ENCODE assay signal across 8 mouse cellular contexts in genomic region chr9:69988706-69989302, GRCm38 (mm10). TPM values are rescaled to one million over a fixed set of nuclear protein-coding genes. Genes with fewer than 3 reads are reported as not detected.
DNase-seq lines count a peak whose midpoint lies in the region; ATAC-seq and TF ChIP-seq lines count a peak whose summit lies in the region.

No protein-coding gene starts in this region.

- H3K27me3 ChIP-seq in heart, embryonic 13.5 days (replicated peaks): no peaks in the 10 kb centered on the region
- peaks cover 0 to 2% of the 10 kb centered on the region in 2 experiments; a peak in 1 of 4 replicates for H3K27me3 ChIP-seq in MEL (ENCODE audit: control insufficient read depth in 1 of 2, insufficient read depth in 2 of 2, low read length in 2 of 2)
- H3K27me3 ChIP-seq in heart, embryonic 16.5 days (ENCODE audit: control insufficient read depth, insufficient read depth, low read length): no peaks in the 10 kb centered on the region
- H3K27me3 ChIP-seq in midbrain, embryonic 10.5 days (ENCODE audit: low read depth, poor library complexity, severe bottlenecking): no peaks in the 10 kb centered on the region

- no peak for TF ChIP-seq CTCF in MEL (IDR thresholded peaks at IDR 0.05 in 2 of 3, conservative IDR thresholded peaks at IDR 0.05 in 1 of 3; ENCODE audit: control insufficient read depth in 1 of 3, insufficient read depth in 1 of 3, low read depth in 2 of 3, low read length in 3 of 3, poor library complexity in 1 of 3, severe bottlenecking in 1 of 3)

- peak in 1 of 2 experiments; percentile 29; a peak in 1 of 4 replicates for TF ChIP-seq EP300 in MEL (IDR thresholded peaks at IDR 0.05; ENCODE audit: low read depth in 1 of 2, low read length in 2 of 2)

- ATAC-seq in heart, embryonic 13.5 days (ENCODE audit: extremely low read depth, insufficient number of reproducible peaks, low FRiP score, low TSS enrichment): no peak
- no peak for ATAC-seq in heart, embryonic 16.5 days (replicated peaks; ENCODE audit: extremely low read depth, insufficient read depth, low FRiP score)

- intact Hi-C loops in heart, postnatal 14 days (cut with DNase I): loop anchor here (5.0 kb wide), 1 partner anchor 482 kb away; no protein-coding TSS in a partner anchor

- peaks cover 3% of the 10 kb centered on the region; the same call in 1 of the 2 replicates for H3K36me3 ChIP-seq in heart, embryonic 13.5 days
- H3K36me3 ChIP-seq in MEL (ENCODE audit: control insufficient read depth in 1 of 2, insufficient read depth in 2 of 2, low read length in 2 of 2): peaks cover 0 to 21% of the 10 kb centered on the region in 2 experiments; a peak in 2 of 4 replicates
- H3K36me3 ChIP-seq in heart, embryonic 16.5 days (ENCODE audit: control insufficient read depth, insufficient read depth): no peaks in the 10 kb centered on the region
- H3K36me3 ChIP-seq in midbrain, embryonic 10.5 days: peaks cover 25% of the 10 kb centered on the region

- peaks cover 45% of the 10 kb centered on the region for H3K4me1 ChIP-seq in heart, embryonic 13.5 days
- peaks cover 9 to 19% of the 10 kb centered on the region in 2 experiments for H3K4me1 ChIP-seq in MEL (ENCODE audit: control insufficient read depth in 1 of 2, insufficient read depth in 2 of 2, low read length in 2 of 2)
- peaks cover 35% of the 10 kb centered on the region for H3K4me1 ChIP-seq in heart, embryonic 16.5 days (ENCODE audit: control insufficient read depth, insufficient read depth, low read length)
- peaks cover 17% of the 10 kb centered on the region for H3K4me1 ChIP-seq in midbrain, embryonic 10.5 days

- 27% methylated on average over 16 of the region's 16 CpGs for WGBS in heart, embryonic 13.5 days
- WGBS in heart, embryonic 16.5 days: 30% methylated on average over 16 of the region's 16 CpGs
- 42% methylated on average over 16 of the region's 16 CpGs for WGBS in midbrain, embryonic 10.5 days

- peak overlapping the region; percentile 100 for H3K9ac ChIP-seq in heart, embryonic 13.5 days
- H3K9ac ChIP-seq in MEL (ENCODE audit: control insufficient read depth, low read depth, low read length, poor library complexity, severe bottlenecking): peak overlapping the region; percentile 50
- H3K9ac ChIP-seq in heart, embryonic 16.5 days (ENCODE audit: low read length): peak overlapping the region; percentile 99

- H3K4me2 ChIP-seq in heart, embryonic 13.5 days: peak overlapping the region; percentile 85
- peak overlapping the region; percentile 59 for H3K4me2 ChIP-seq in heart, embryonic 16.5 days (ENCODE audit: low read depth, low read length)

- TF ChIP-seq RAD21 in MEL (IDR thresholded peaks at IDR 0.05; ENCODE audit: low read depth, low read length): no peak

- TF ChIP-seq POLR2A in MEL (IDR thresholded peaks at IDR 0.05; ENCODE audit: control insufficient read depth in 1 of 2, insufficient read depth in 1 of 2, low read depth in 1 of 2, low read length in 2 of 2, poor library complexity in 1 of 2): no peak; a peak in 1 of 4 replicates

- peak overlapping the region; percentile 99 for H3K27ac ChIP-seq in heart, embryonic 13.5 days (replicated peaks)
- peak overlapping the region; percentile 50 for H3K27ac ChIP-seq in MEL (ENCODE audit: control insufficient read depth, low read depth, low read length)
- peak overlapping the region; percentile 98 for H3K27ac ChIP-seq in heart, embryonic 16.5 days (ENCODE audit: low read length)
- peak overlapping the region; percentile 95 for H3K27ac ChIP-seq in midbrain, embryonic 10.5 days (replicated peaks)

- no peak for DNase-seq in heart, postnatal 14 days
- no peak for DNase-seq in MEL (ENCODE audit: low read depth, low spot score)
- no peak for DNase-seq in midbrain, embryonic 10.5 days (ENCODE audit: low spot score)
- DNase-seq in embryo, embryonic 10.5 days (ENCODE audit: low spot score): no peak
- DNase-seq in spleen, postnatal 4 days (ENCODE audit: low spot score in 2 of 2): no peak
- DNase-seq in spleen, adult 18-20 months: no peak

- peak overlapping the region; percentile 99 for H3K4me3 ChIP-seq in heart, embryonic 13.5 days
- peak overlapping the region; percentile 75 to 79 for H3K4me3 ChIP-seq in MEL (ENCODE audit: control insufficient read depth in 1 of 2, insufficient read depth in 1 of 2, low read depth in 2 of 2, low read length in 2 of 2)
- peak overlapping the region; percentile 98 for H3K4me3 ChIP-seq in heart, embryonic 16.5 days (ENCODE audit: low read length)
- peak overlapping the region; percentile 82 for H3K4me3 ChIP-seq in midbrain, embryonic 10.5 days

- H3K79me2 ChIP-seq in MEL (ENCODE audit: control insufficient read depth, insufficient read depth, low read length, poor library complexity): peaks cover 11% of the 10 kb centered on the region

- no peaks in the 10 kb centered on the region for H3K9me3 ChIP-seq in heart, embryonic 13.5 days
- H3K9me3 ChIP-seq in MEL (replicated peaks; ENCODE audit: insufficient read depth, low read length): no peaks in the 10 kb centered on the region
- H3K9me3 ChIP-seq in heart, embryonic 16.5 days (replicated peaks; ENCODE audit: control insufficient read depth, low read length): no peaks in the 10 kb centered on the region
- H3K9me3 ChIP-seq in midbrain, embryonic 10.5 days (replicated peaks): no peaks in the 10 kb centered on the region

TF ChIP-seq in MEL, 35 proteins besides CTCF, POLR2A, EP300 and RAD21:
- TF ChIP-seq MEF2A (IDR thresholded peaks at IDR 0.05; ENCODE audit: extremely low read depth, insufficient replicate concordance, low read depth, low read length, poor library complexity, severe bottlenecking): no peak
- no peak for TF ChIP-seq ELF1 (IDR thresholded peaks at IDR 0.05; ENCODE audit: low read depth, low read length)
- peak; percentile 37; the same call in 1 of the 2 replicates for TF ChIP-seq MYC (IDR thresholded peaks at IDR 0.05; ENCODE audit: low read depth, low read length)
- no peak for TF ChIP-seq NRF1 (IDR thresholded peaks at IDR 0.05; ENCODE audit: insufficient read depth, low read depth, low read length, poor library complexity, severe bottlenecking)
- TF ChIP-seq CHD1 (IDR thresholded peaks at IDR 0.05; ENCODE audit: low read depth, low read length): no peak
- TF ChIP-seq RCOR1 (IDR thresholded peaks at IDR 0.05; ENCODE audit: low read depth, low read length): 0 out of 2 replicates have a peak, but pooled peaks have one; percentile 57
- TF ChIP-seq GATA1 (IDR thresholded peaks at IDR 0.05; ENCODE audit: low read depth, low read length): peak; percentile 39; the same call in 1 of the 2 replicates
- TF ChIP-seq ETS1 (IDR thresholded peaks at IDR 0.05; ENCODE audit: low read depth, low read length): 0 out of 2 replicates have a peak, but pooled peaks have one; percentile 29
- TF ChIP-seq MAX (IDR thresholded peaks at IDR 0.05; ENCODE audit: low read length): 0 out of 2 replicates have a peak, but pooled peaks have one; percentile 51
- TF ChIP-seq HCFC1 (IDR thresholded peaks at IDR 0.05; ENCODE audit: low read depth, low read length): no peak
- no peak for TF ChIP-seq UBTF (IDR thresholded peaks at IDR 0.05; ENCODE audit: borderline replicate concordance, insufficient read depth, low read depth, low read length)
- TF ChIP-seq USF2 (IDR thresholded peaks at IDR 0.05; ENCODE audit: borderline replicate concordance in 1 of 2, insufficient read depth in 1 of 2, low read depth in 1 of 2, low read length in 2 of 2): no peak
- TF ChIP-seq MXI1 (IDR thresholded peaks at IDR 0.05; ENCODE audit: low read depth, low read length): peak; percentile 34; the same call in 1 of the 2 replicates
- TF ChIP-seq SIN3A (IDR thresholded peaks at IDR 0.05; ENCODE audit: low read length): 0 out of 2 replicates have a peak, but pooled peaks have one; percentile 30
- TF ChIP-seq CHD2 (IDR thresholded peaks at IDR 0.05; ENCODE audit: low read length): no peak
- no peak for TF ChIP-seq ZNF384 (IDR thresholded peaks at IDR 0.05; ENCODE audit: low read depth, low read length)

RNA-seq across cellular contexts. Expression of gene Bnip2, which starts 0.5 kb away (rescaled TPM):
- 99.8 and 114 TPM in 2 replicates for polyA plus RNA-seq in heart, embryonic 13.5 days (2015; fragmentation: Nextera tagmentation; extraction: Ambion mirVana)
- total RNA-seq in heart, postnatal 14 days (2021): 10 to 100 TPM; 90.4 to 95.3 TPM
- total RNA-seq in MEL (2012; rRNA removed): 41.9 and 49.7 TPM in 2 replicates
- 10 to 100 TPM in 1 of 2 experiments, not detected in 1; 57.2 TPM for polyA plus RNA-seq in MEL (2012; ENCODE audit: insufficient read depth in 1 of 2, insufficient read length in 2 of 2, low read depth in 1 of 2, low replicate concordance in 2 of 2, missing spikeins in 1 of 2)
- 120 and 129 TPM in 2 replicates for polyA plus RNA-seq in heart, embryonic 16.5 days (2015; fragmentation: Nextera tagmentation; extraction: Ambion mirVana)
- polyA plus RNA-seq in midbrain, embryonic 10.5 days (2016; fragmentation: Nextera tagmentation; extraction: Ambion mirVana): 102 and 106 TPM in 2 replicates

RNA-seq across cellular contexts. Expression of gene Gtf2a2, which starts 23.5 kb away (rescaled TPM):
- 150 and 170 TPM in 2 replicates for polyA plus RNA-seq in heart, embryonic 13.5 days (2015; fragmentation: Nextera tagmentation; extraction: Ambion mirVana)
- total RNA-seq in heart, postnatal 14 days (2021): 10 to 100 TPM; 59.4 to 65.2 TPM
- 62.4 and 75.8 TPM in 2 replicates for total RNA-seq in MEL (2012; rRNA removed)
- polyA plus RNA-seq in MEL (2012; ENCODE audit: insufficient read depth in 1 of 2, insufficient read length in 2 of 2, low read depth in 1 of 2, low replicate concordance in 2 of 2, missing spikeins in 1 of 2): 10 to 100 TPM in 1 of 2 experiments, not detected in 1; 74.9 TPM
- polyA plus RNA-seq in heart, embryonic 16.5 days (2015; fragmentation: Nextera tagmentation; extraction: Ambion mirVana): 168 and 183 TPM in 2 replicates
- polyA plus RNA-seq in midbrain, embryonic 10.5 days (2016; fragmentation: Nextera tagmentation; extraction: Ambion mirVana): 200 TPM in 2 replicates

RNA-seq across cellular contexts. Expression of gene Gcnt3, which starts 49.1 kb away (rescaled TPM):
- polyA plus RNA-seq in heart, embryonic 13.5 days (2015; fragmentation: Nextera tagmentation; extraction: Ambion mirVana): not detected in 2 replicates
- not detected for total RNA-seq in heart, postnatal 14 days (2021)
- not detected in 2 replicates for total RNA-seq in MEL (2012; rRNA removed)
- polyA plus RNA-seq in MEL (2012; ENCODE audit: insufficient read depth in 1 of 2, insufficient read length in 2 of 2, low read depth in 1 of 2, low replicate concordance in 2 of 2, missing spikeins in 1 of 2): not detected
- 0.11 TPM in 1 of 2 replicates, not detected in the other for polyA plus RNA-seq in heart, embryonic 16.5 days (2015; fragmentation: Nextera tagmentation; extraction: Ambion mirVana)
- not detected in 2 replicates for polyA plus RNA-seq in midbrain, embryonic 10.5 days (2016; fragmentation: Nextera tagmentation; extraction: Ambion mirVana)

Comparison
In these comparisons a context has a peak if more than half of its experiments do, and no peak if none do; other contexts are left out.
1. H3K9ac ChIP-seq: peak in every context shown above with its lines; median percentile 100 in heart, embryonic 13.5 days; 99 in heart, embryonic 16.5 days; 50 in MEL.